Mouse (Mus musculus): ENCODE results near the gene Leng1. TPM values are rescaled to one million over a fixed set of nuclear protein-coding genes. Genes with fewer than 3 reads are reported as not detected.

Gene Leng1
- polyA plus RNA-seq, 1 experiment from 2014 or later = 17.4 TPM

- Histone ChIP-seq H3K4me2 (replicated peaks; ENCODE audit: low read depth, low read length) (peak within 1 kb of the TSS; percentile 81), H3K9me3 (ENCODE audit: low read length) (no peaks in the 10 kb centered on the region), H3K27ac (ENCODE audit: low read length) (peak within 1 kb of the TSS; percentile 99), H3K9ac (replicated peaks; ENCODE audit: low read length) (peak within 1 kb of the TSS; percentile 89), H3K27me3 (ENCODE audit: insufficient read depth, low read length) (no peaks in the 10 kb centered on the region), H3K36me3 (ENCODE audit: insufficient read depth, low read length) (peaks cover 22% of the 10 kb centered on the region), H3K4me3 (ENCODE audit: low read length) (peak within 1 kb of the TSS; percentile 71), H3K4me1 (ENCODE audit: insufficient read depth, low read length) (peaks cover 23% of the 10 kb centered on the region)
- peak; percentile 70; the same call in 1 of the 2 replicates for ATAC-seq (ENCODE audit: low FRiP score, low TSS enrichment)
- WGBS = under 1% methylated on average over 49 of the region's 49 CpGs
Observed at GRCm38 (mm10) chr7:3692382-3692986, 26.8 kb upstream of the Leng1 start, which contains the start of gene Tsen34. Gene Tsen34 (plus strand): TSS chr7:3692863.

- WGBS = 30% methylated on average over 3 of the region's 3 CpGs
- Histone ChIP-seq H3K27me3 (ENCODE audit: insufficient read depth, low read length) (no peaks in the 10 kb centered on the region), H3K4me2 (replicated peaks; ENCODE audit: low read depth, low read length) (peak overlapping the region; percentile 81), H3K4me3 (ENCODE audit: low read length) (peak overlapping the region; percentile 71), H3K36me3 (ENCODE audit: insufficient read depth, low read length) (peaks cover 19% of the 10 kb centered on the region), H3K27ac (ENCODE audit: low read length) (peak overlapping the region; percentile 99; the same call in 1 of the 2 replicates), H3K4me1 (ENCODE audit: insufficient read depth, low read length) (peaks cover 23% of the 10 kb centered on the region), H3K9me3 (ENCODE audit: low read length) (no peaks in the 10 kb centered on the region), H3K9ac (replicated peaks; ENCODE audit: low read length) (peak overlapping the region; percentile 89)
- ATAC-seq (ENCODE audit: low FRiP score, low TSS enrichment) = no peak
Observed at GRCm38 (mm10) chr7:3691919-3692318, 26.3 kb upstream of the Leng1 start.

- WGBS = 87% methylated on average over 31 of the region's 31 CpGs
- Histone ChIP-seq H3K4me1 (ENCODE audit: insufficient read depth, low read length) (no peaks in the 10 kb centered on the region), H3K9me3 (ENCODE audit: low read length) (no peaks in the 10 kb centered on the region), H3K27ac (ENCODE audit: low read length) (no peak overlapping the region), H3K4me2 (replicated peaks; ENCODE audit: low read depth, low read length) (no peak overlapping the region), H3K36me3 (ENCODE audit: insufficient read depth, low read length) (peaks cover 28% of the 10 kb centered on the region), H3K4me3 (ENCODE audit: low read length) (no peak overlapping the region), H3K9ac (replicated peaks; ENCODE audit: low read length) (no peak overlapping the region), H3K27me3 (ENCODE audit: insufficient read depth, low read length) (no peaks in the 10 kb centered on the region)
- ATAC-seq (ENCODE audit: low FRiP score, low TSS enrichment) = no peak; the same call in 1 of the 2 replicates
Observed at GRCm38 (mm10) chr7:3685400-3686187, 20.0 kb upstream of the Leng1 start.

- WGBS = 90% methylated on average over 8 of the region's 8 CpGs
- Histone ChIP-seq H3K4me2 (replicated peaks; ENCODE audit: low read depth, low read length) (no peak overlapping the region), H3K27ac (ENCODE audit: low read length) (no peak overlapping the region), H3K4me1 (ENCODE audit: insufficient read depth, low read length) (no peaks in the 10 kb centered on the region), H3K9me3 (ENCODE audit: low read length) (no peaks in the 10 kb centered on the region), H3K4me3 (ENCODE audit: low read length) (no peak overlapping the region), H3K36me3 (ENCODE audit: insufficient read depth, low read length) (peaks cover 28% of the 10 kb centered on the region), H3K27me3 (ENCODE audit: insufficient read depth, low read length) (no peaks in the 10 kb centered on the region), H3K9ac (replicated peaks; ENCODE audit: low read length) (no peak overlapping the region)
- no peak for ATAC-seq (ENCODE audit: low FRiP score, low TSS enrichment)
Observed at GRCm38 (mm10) chr7:3684698-3685097, 19.1 kb upstream of the Leng1 start.

GRCm38 (mm10) chr7:3683908-3684550 is 18.4 kb upstream of the Leng1 start:
- no peaks in the 10 kb centered on the region for H3K27me3 ChIP-seq (ENCODE audit: insufficient read depth, low read length)
- H3K4me2 ChIP-seq (replicated peaks; ENCODE audit: low read depth, low read length) = no peak overlapping the region
- peaks cover 32% of the 10 kb centered on the region for H3K36me3 ChIP-seq (ENCODE audit: insufficient read depth, low read length)
- H3K4me3 ChIP-seq (ENCODE audit: low read length) = no peak overlapping the region
- no peak for ATAC-seq (ENCODE audit: low FRiP score, low TSS enrichment)
- H3K9ac ChIP-seq (replicated peaks; ENCODE audit: low read length) = no peak overlapping the region
- 90% methylated on average over 10 of the region's 10 CpGs for WGBS
- no peaks in the 10 kb centered on the region for H3K4me1 ChIP-seq (ENCODE audit: insufficient read depth, low read length)
- no peak overlapping the region for H3K27ac ChIP-seq (ENCODE audit: low read length)
- no peaks in the 10 kb centered on the region for H3K9me3 ChIP-seq (ENCODE audit: low read length)

GRCm38 (mm10) chr7:3677342-3677741 is 11.7 kb upstream of the Leng1 start, which contains the start of gene Tmc4:
Gene Tmc4 (minus strand): TSS chr7:3677553.
- 0 out of 2 replicates have a peak within 1 kb of the TSS, but pooled peaks have one; percentile 38 for H3K27ac ChIP-seq (ENCODE audit: low read length)
- peak within 1 kb of the TSS; percentile 35 for H3K4me3 ChIP-seq (ENCODE audit: low read length)
- ATAC-seq (ENCODE audit: low FRiP score, low TSS enrichment) = 0 out of 2 replicates have a peak, but pooled peaks have one; percentile 32

GRCm38 (mm10) chr7:3676371-3676770 is 10.7 kb upstream of the Leng1 start:
- H3K4me3 ChIP-seq (ENCODE audit: low read length) = no peak overlapping the region
- H3K4me1 ChIP-seq (ENCODE audit: insufficient read depth, low read length) = no peaks in the 10 kb centered on the region
- WGBS = 87% methylated on average over 12 of the region's 12 CpGs
- no peak for ATAC-seq (ENCODE audit: low FRiP score, low TSS enrichment)
- no peak overlapping the region for H3K4me2 ChIP-seq (replicated peaks; ENCODE audit: low read depth, low read length)
- 0 out of 2 replicates have a peak, but pooled peaks cover 4% of the 10 kb centered on the region for H3K36me3 ChIP-seq (ENCODE audit: insufficient read depth, low read length)
- no peaks in the 10 kb centered on the region for H3K27me3 ChIP-seq (ENCODE audit: insufficient read depth, low read length)
- no peak overlapping the region for H3K27ac ChIP-seq (ENCODE audit: low read length)
- no peaks in the 10 kb centered on the region for H3K9me3 ChIP-seq (ENCODE audit: low read length)
- peak overlapping the region; percentile 37; the same call in 1 of the 2 replicates for H3K9ac ChIP-seq (replicated peaks; ENCODE audit: low read length)

More at GRCm38 (mm10) chr7:3677342-3677741, 11.7 kb upstream of the Leng1 start, which contains the start of gene Tmc4:
- 39% methylated on average over 9 of the region's 9 CpGs for WGBS
- Histone ChIP-seq H3K9ac (replicated peaks; ENCODE audit: low read length) (peak within 1 kb of the TSS; percentile 37), H3K4me2 (replicated peaks; ENCODE audit: low read depth, low read length) (peak within 1 kb of the TSS; percentile 34), H3K9me3 (ENCODE audit: low read length) (no peaks in the 10 kb centered on the region), H3K4me1 (ENCODE audit: insufficient read depth, low read length) (no peaks in the 10 kb centered on the region), H3K27me3 (ENCODE audit: insufficient read depth, low read length) (no peaks in the 10 kb centered on the region), H3K36me3 (ENCODE audit: insufficient read depth, low read length) (0 out of 2 replicates have a peak, but pooled peaks cover 8% of the 10 kb centered on the region)

- 76% methylated on average over 3 of the region's 3 CpGs for WGBS
Observed at GRCm38 (mm10) chr7:3675228-3675548, 9.5 kb upstream of the Leng1 start.

GRCm38 (mm10) chr7:3674507-3675227 is 9.0 kb upstream of the Leng1 start:
- Histone ChIP-seq H3K9me3 (ENCODE audit: low read length) (no peaks in the 10 kb centered on the region), H3K36me3 (ENCODE audit: insufficient read depth, low read length) (0 out of 2 replicates have a peak, but pooled peaks cover 4% of the 10 kb centered on the region), H3K27ac (ENCODE audit: low read length) (no peak overlapping the region), H3K27me3 (ENCODE audit: insufficient read depth, low read length) (no peaks in the 10 kb centered on the region), H3K4me2 (replicated peaks; ENCODE audit: low read depth, low read length) (no peak overlapping the region), H3K4me1 (ENCODE audit: insufficient read depth, low read length) (no peaks in the 10 kb centered on the region), H3K9ac (replicated peaks; ENCODE audit: low read length) (no peak overlapping the region), H3K4me3 (ENCODE audit: low read length) (no peak overlapping the region)
- 80% methylated on average over 10 of the region's 10 CpGs for WGBS
- peak; percentile 91 for ATAC-seq (ENCODE audit: low FRiP score, low TSS enrichment)

More at GRCm38 (mm10) chr7:3675228-3675548, 9.5 kb upstream of the Leng1 start:
- Histone ChIP-seq H3K27me3 (ENCODE audit: insufficient read depth, low read length) (no peaks in the 10 kb centered on the region), H3K9ac (replicated peaks; ENCODE audit: low read length) (no peak overlapping the region), H3K4me2 (replicated peaks; ENCODE audit: low read depth, low read length) (no peak overlapping the region), H3K9me3 (ENCODE audit: low read length) (no peaks in the 10 kb centered on the region), H3K27ac (ENCODE audit: low read length) (no peak overlapping the region), H3K4me1 (ENCODE audit: insufficient read depth, low read length) (no peaks in the 10 kb centered on the region), H3K4me3 (ENCODE audit: low read length) (no peak overlapping the region), H3K36me3 (ENCODE audit: insufficient read depth, low read length) (0 out of 2 replicates have a peak, but pooled peaks cover 4% of the 10 kb centered on the region)
- no peak for ATAC-seq (ENCODE audit: low FRiP score, low TSS enrichment)
